Mouse (Mus musculus): Measurements from ENCODE around the gene Fgf16.

Gene Fgf16

DNA sequence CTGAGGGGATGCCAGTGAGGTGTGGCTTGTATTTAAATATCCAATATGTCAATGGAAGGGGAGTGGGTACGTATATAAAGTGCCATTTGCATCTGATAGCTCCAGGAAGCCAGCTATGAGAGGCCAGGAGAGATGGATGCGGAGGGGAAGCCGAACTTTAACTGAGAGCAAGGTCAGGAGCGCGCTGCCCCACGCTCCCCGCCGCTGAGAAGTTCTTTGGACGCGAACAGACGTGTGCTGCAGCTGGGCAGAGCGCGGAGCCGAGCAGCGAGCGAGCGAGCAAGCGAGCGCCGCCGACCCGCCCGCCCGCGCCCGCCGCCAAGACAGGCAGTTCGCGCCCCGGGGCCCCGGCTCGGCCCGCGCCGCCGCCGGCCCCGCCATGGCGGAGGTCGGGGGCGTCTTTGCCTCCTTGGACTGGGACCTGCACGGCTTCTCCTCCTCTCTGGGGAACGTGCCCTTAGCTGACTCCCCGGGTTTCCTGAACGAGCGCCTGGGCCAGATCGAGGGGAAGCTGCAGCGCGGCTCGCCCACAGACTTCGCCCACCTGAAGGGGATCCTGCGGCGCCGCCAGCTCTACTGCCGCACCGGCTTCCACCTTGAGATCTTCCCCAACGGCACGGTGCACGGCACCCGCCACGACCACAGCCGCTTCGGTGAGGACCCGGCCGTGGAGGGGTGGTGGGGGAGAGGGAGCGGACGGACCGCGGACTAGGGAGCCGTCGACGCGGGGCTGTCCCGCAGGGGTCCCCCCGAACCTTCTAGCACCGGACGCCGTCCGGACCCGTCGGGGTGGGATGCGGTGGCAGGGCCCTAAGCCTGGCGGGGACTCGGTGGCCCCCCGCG is at the start of gene Fgf16:
Gene Fgf16 (plus strand): TSS at position 118 of the 843 bp plus-strand sequence.
- DNase-seq: no peak

GRCm38 (mm10) chrX:105714740-105715139 is 49.3 kb upstream of the Fgf16 start:
- no peak for DNase-seq

GRCm38 (mm10) chrX:105715789-105716321 is 48.2 kb upstream of the Fgf16 start:
- no peak for DNase-seq

- no peak for DNase-seq
These were observed 45.7 kb upstream of the Fgf16 start for GRCm38 (mm10) chrX:105718388-105718787.

- no peak for DNase-seq
These were observed 45.1 kb upstream of the Fgf16 start for GRCm38 (mm10) chrX:105718943-105719342.

DNA sequence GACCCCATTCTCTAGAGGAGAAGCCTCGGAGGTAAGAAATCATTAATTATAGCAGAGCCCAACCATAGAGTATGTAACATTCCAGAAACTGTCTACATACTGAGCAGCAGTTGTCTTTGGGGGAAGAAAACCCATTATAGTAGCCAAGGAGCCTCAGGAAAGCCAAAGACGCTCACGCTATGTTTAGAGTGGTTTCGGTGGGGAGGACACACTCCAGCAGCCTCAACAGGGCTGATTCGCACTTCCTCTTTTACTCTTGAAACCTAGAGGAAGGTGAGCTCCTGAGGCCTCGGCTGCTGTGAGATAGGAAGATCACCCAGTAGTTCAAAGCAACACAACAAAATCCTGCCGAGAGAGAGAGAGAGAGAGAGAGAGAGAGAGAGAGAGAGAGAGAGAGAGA is 39.9 kb upstream of the Fgf16 start:
- DNase-seq: no peak

- no peak for DNase-seq
These were observed 1.1 kb upstream of the Fgf16 start for GRCm38 (mm10) chrX:105762847-105763527.

- DNase-seq: no peak
These were observed 467 bp upstream of the Fgf16 start for GRCm38 (mm10) chrX:105763612-105764011.

DNA sequence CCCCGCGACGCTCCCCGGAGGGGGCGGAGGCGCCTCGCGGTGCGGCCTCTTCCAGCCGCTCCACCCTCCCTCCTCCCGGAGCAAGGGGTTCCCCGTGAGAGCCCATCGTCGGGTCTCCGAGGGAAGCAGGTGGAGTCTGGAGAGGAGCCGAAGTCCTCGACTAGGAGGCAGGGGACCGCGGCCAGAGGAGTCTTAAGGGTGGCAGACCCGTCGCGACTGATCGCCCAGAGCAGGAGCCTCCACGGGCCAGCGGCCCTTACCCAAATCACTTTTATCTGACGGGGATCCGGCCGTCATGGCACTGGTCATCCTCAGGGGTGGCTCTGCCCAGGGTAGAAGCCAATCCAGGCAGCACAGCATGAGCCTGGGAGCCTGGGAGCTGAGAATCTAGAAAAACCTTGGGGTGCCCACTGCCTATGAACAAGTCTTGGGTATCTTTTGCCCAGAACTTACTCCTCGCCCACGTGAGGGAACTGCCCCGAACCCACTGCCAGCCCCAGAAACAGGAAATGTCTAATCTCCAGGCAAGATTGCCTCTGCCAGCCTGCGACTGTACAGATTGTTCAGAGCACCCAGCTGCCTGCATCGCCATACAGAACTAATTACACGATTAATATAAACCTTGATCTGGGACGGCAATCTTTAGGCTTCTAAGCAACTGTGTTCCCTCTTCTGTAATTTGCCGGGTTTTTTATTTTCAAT is 1.1 kb downstream of the Fgf16 start:
- no peak for DNase-seq

DNA sequence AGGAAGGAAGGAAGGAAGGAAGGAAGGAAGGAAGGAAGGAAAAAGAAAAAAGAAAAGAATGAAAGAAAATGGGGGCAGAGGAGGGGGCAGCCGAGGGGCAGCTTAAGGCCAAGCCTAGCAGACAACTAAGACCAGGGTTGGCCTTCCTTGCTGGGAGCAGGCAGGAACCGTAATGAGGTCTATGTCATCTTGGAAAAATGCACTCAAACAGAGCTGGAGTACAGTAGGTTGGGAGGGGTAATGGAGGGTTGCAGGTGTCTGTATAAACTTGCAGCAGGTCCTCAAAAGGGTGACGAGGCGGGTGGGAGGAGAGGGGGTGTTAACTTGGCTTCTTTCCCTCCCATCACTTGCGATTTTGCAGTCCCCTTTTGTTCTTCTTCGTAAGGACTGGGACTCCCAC is 1.9 kb downstream of the Fgf16 start:
- no peak for DNase-seq

DNA sequence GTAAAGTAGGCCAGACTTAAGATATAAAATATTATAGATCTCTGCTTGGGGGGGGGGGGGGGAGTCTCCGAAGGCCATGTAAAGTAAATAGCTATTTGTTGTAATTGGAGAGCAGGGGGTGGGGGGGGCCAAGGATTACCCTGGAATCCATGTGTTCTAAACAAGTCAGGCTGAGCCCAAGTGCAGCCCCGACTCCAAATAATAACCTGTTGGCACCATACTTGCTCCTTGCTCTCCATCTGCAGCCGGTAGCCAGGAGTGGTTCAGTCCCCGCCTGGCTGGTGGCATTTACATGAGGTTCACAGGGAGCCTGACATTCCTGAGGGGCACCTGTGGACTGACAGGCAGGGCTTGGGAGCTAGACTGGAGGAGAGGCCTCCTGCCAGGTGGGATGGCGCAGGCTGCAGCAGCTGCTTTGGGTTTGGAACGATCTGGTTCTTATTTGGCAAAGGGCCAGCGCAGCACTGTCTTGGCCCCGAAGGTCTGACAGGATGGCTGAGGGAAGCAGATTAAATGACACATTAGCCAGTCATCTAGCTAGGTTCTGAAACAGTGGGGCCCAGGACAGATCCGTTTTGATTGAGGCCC is 3.2 kb downstream of the Fgf16 start:
- DNase-seq: no peak

GRCm38 (mm10) chrX:105767932-105768331 is 3.9 kb downstream of the Fgf16 start:
- no peak for DNase-seq

GRCm38 (mm10) chrX:105773281-105773680 is 9.2 kb downstream of the Fgf16 start:
- DNase-seq: no peak

GRCm38 (mm10) chrX:105794806-105795403 is 30.8 kb downstream of the Fgf16 start:
- no peak for DNase-seq

- DNase-seq: no peak
These were observed 60.4 kb downstream of the Fgf16 start for GRCm38 (mm10) chrX:105824462-105824861.

Data from kidney, adult 11 months (tissue).